Mouse (Mus musculus) layer of hippocampus, postnatal 10 days (tissue): ENCODE data around the gene Siglecf. TPM values are rescaled to one million over a fixed set of nuclear protein-coding genes. Genes with fewer than 3 reads are reported as not detected.

Experiments
- DNase-seq, 2 experiments: peaks; one replicate each; pipeline ENCODE4 v3.0.0; 2021; ENCODE audit warnings: low spot score in 2 of 2
- total RNA-seq, 2 experiments: library from RNA; stranded (reverse); gene quantifications; 2 replicates each; pipeline ENCODE4 v1.2.3; 2021

Siglecf gene
- total RNA-seq, 2 experiments from 2014 or later = 0.49 to 1.0 TPM

DNA sequence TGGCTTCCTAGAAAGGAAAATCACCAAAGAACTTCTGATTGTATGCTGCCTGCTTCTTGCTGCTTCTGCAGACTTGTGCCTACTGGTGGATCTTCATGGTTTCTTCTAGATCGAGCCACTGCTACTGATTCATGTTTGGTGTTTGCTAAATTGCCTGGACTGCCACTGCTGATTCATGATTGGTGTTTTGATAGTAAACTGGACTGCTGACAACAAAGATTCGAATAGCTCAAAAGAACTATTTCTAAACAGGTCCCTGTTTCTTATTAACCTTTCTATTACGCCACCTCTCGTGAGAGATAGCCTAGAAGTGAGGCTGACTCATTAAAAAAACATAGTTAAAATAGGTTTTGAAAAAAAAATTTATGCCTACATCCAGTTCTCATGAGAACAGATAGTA lies 10.9 kb downstream of the Siglecf start:
- no peak for DNase-seq

- DNase-seq = peak; percentile 25 to 46
Observed at GRCm38 (mm10) chr7:43378226-43378625, 27.1 kb downstream of the Siglecf start.

GRCm38 (mm10) chr7:43392349-43393121 lies 41.4 kb downstream of the Siglecf start:
- DNase-seq = no peak

DNA sequence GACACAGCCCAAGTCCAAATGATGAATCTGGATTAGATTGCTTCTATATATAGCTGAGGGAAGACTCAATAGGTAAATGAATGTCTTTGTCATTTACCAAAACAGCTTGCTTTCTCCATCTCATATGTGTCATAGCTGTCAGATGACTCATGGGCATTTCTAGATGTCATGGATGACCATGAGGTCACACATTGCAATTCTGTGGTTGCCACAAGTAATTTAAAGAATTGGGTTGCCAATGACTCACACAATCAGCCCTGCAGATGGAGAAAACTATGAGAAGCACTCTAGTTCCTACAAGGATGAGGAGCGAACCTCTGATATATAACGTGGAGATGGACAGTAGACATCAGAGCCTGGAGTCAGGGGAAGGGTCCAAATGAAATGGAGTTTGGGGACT lies 48.4 kb downstream of the Siglecf start:
- no peak for DNase-seq

DNA sequence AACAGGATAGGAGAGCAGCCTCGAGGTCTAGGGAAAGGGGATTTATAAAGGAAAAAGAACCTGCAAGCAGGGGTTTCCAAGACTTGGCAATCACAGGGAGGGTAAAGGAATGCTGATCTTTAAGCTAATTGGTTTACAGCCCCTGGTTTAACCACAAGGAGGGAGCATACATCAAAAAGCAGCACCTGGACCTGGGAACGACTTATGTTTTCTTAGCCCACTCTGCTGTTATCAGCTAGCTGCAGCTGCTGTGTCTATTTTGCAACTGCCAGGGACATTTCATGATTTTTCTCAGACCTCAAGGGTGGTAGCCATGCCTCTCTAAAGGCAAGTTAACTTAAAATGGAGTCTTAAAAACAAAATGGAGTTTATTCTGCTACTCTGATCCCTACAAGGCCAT lies 51.6 kb downstream of the Siglecf start:
- DNase-seq = no peak

DNA sequence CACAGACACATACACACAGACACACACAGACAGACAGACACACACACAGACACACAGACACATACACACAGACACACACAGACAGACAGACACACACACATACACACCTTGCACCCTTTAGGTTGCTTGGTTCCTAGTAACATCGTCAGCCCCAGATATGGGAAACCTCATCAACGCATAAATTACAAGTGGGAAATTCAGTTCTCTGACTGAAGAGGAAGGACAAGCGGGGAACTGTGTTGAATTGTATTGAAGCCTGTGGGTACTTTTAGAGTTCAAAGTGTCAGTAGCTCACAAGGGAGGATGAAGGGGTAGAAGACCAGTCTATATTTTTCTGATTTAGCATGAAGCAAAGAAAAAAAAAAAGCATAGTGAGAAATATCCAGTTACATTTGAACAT lies 56.4 kb downstream of the Siglecf start:
- no peak for DNase-seq

- DNase-seq = no peak
Observed at GRCm38 (mm10) chr7:43408131-43408553, 57.0 kb downstream of the Siglecf start, which contains the start of gene Siglecg. TSS of gene Siglecg (plus strand) at chr7:43408204.

DNA sequence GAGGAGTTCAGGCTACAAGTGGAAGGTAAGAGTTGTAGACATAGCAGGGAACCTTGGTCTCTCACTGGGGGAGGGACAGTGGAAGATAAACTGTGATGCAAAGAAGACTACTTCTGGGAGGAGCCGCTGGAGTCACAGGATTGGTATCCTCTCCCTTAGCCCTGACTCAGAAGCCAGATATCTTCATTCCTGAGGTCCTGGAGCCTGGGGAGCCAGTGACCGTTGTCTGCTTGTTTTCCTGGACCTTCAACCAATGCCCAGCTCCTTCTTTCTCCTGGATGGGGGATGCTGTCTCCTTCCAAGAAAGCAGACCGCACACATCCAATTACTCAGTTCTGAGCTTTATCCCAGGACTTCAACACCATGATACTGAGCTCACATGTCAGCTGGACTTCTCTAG lies 57.9 kb downstream of the Siglecf start:
- no peak for DNase-seq

Other genes with a start within 250 kb of the Siglecf start
- gene Zfp936, start 237.1 kb upstream of the Siglecf start, total RNA-seq = not detected
- gene Zfp715, start 38.0 kb upstream of the Siglecf start, total RNA-seq = 10 to 100 TPM; 22.9 to 23.9 TPM
- under 1 TPM in 1 of 2 experiments, not detected in 1; 0.22 TPM for gene Siglecg, start 56.9 kb downstream of the Siglecf start, total RNA-seq
- not detected for gene Lim2, start 76.3 kb downstream of the Siglecf start, total RNA-seq
- not detected for gene Nkg7, start 85.7 kb downstream of the Siglecf start, total RNA-seq
- not detected for gene Cldnd2, start 89.4 kb downstream of the Siglecf start, total RNA-seq
- 10 to 100 TPM; 61.8 to 68.0 TPM for gene Etfb, start 92.7 kb downstream of the Siglecf start, total RNA-seq
- gene Gm45233, start 92.8 kb downstream of the Siglecf start, total RNA-seq = 1 to 10 TPM; 2.0 to 2.1 TPM
- gene Vsig10l, start 111.8 kb downstream of the Siglecf start, total RNA-seq = 1 to 10 TPM; 3.6 to 5.5 TPM
- 10 to 100 TPM; 51.1 to 51.6 TPM for gene Iglon5, start 138.7 kb downstream of the Siglecf start, total RNA-seq
- not detected for gene 4931406B18Rik, start 154.6 kb downstream of the Siglecf start, total RNA-seq
- gene Cd33, start 193.1 kb downstream of the Siglecf start, total RNA-seq = 1 to 10 TPM; 5.5 to 8.4 TPM
- 1 to 10 TPM; 6.4 to 6.5 TPM for gene Zfp658, start 210.9 kb downstream of the Siglecf start, total RNA-seq
- 10 to 100 TPM; 19.9 to 25.9 TPM for gene Zfp719, start 228.3 kb downstream of the Siglecf start, total RNA-seq